Mouse (Mus musculus) lung, embryonic 14.5 days (tissue): ENCODE measurements around the gene Ski. TPM values are rescaled to one million over a fixed set of nuclear protein-coding genes. Genes with fewer than 3 reads are reported as not detected.
"Not testable (repeated sequence)": the region's sequence is repeated elsewhere in the genome, so short reads cannot be mapped to it uniquely, and the experiment has no call there.

Experiments
- ATAC-seq: fragments of 200-750 bp; cut with Nextera tagmentation; 2 replicates; pipeline ENCODE4 v1.8.0; 2017; ENCODE audit warnings: mild to moderate bottlenecking, moderate TSS enrichment, moderate library complexity; ENCODE audit not compliant: insufficient read depth
- DNase-seq: peaks from one replicate; pipeline ENCODE4 v3.0.0-alpha.2; 2015
- H3K27ac ChIP-seq: fragments of 300-500 bp; sonication (generic); 2 replicates; pipeline ENCODE4 v1.5.1; 2014; ENCODE audit warnings: low read depth, mild to moderate bottlenecking, moderate library complexity
- H3K27me3 ChIP-seq: fragments of 300-500 bp; sonication (generic); 2 replicates; pipeline ENCODE4 v1.6.1; 2014; ENCODE audit warnings: low read length, control low read depth; ENCODE audit not compliant: insufficient read depth
- H3K36me3 ChIP-seq: fragments of 300-500 bp; sonication (generic); 2 replicates; pipeline ENCODE4 v1.6.1; 2014; ENCODE audit warnings: control low read depth; ENCODE audit not compliant: insufficient read depth
- H3K4me1 ChIP-seq: fragments of 300-500 bp; sonication (generic); 2 replicates; pipeline ENCODE4 v1.6.1; 2014; ENCODE audit warnings: antibody characterized with exemption, control low read depth; ENCODE audit not compliant: insufficient read depth
- H3K4me2 ChIP-seq: fragments of 300-500 bp; sonication (generic); 2 replicates; pipeline ENCODE4 v1.6.1; 2014; ENCODE audit warnings: mild to moderate bottlenecking
- H3K4me3 ChIP-seq: fragments of 300-500 bp; sonication (generic); 2 replicates; pipeline ENCODE4 v1.5.1; 2014; ENCODE audit warnings: low read depth, low read length
- H3K9ac ChIP-seq: fragments of 300-500 bp; sonication (generic); 2 replicates; pipeline ENCODE4 v1.6.1; 2014
- H3K9me3 ChIP-seq: fragments of 300-500 bp; sonication (generic); 2 replicates; pipeline ENCODE4 v1.6.1; 2016; ENCODE audit warnings: low read depth, low read length, control low read depth
- CTCF ChIP-seq: IDR thresholded peaks from 2 replicates; pipeline ENCODE4 v1.5.1; 2016; ENCODE audit warnings: antibody characterized with exemption, low read depth
- WGBS: fragments of 180-500 bp; shearing (Covaris S2); extraction: QIAGEN DNeasy Blood & Tissue Kit; methylation state at CpG from one replicate; pipeline ENCODE4 v1.1.7; 2014; 5-methylcytosine and 5-hydroxymethylcytosine counted together
- polyA plus RNA-seq: library from polyadenylated mRNA; unstranded; fragments of >200 nt; fragmentation: Nextera tagmentation; extraction: Ambion mirVana; gene quantifications from 2 replicates; pipeline ENCODE4 v1.2.1, GENCODE M21; 2014

Ski gene
- polyA plus RNA-seq, 1 experiment from 2014 or later = 23.7 TPM

DNA sequence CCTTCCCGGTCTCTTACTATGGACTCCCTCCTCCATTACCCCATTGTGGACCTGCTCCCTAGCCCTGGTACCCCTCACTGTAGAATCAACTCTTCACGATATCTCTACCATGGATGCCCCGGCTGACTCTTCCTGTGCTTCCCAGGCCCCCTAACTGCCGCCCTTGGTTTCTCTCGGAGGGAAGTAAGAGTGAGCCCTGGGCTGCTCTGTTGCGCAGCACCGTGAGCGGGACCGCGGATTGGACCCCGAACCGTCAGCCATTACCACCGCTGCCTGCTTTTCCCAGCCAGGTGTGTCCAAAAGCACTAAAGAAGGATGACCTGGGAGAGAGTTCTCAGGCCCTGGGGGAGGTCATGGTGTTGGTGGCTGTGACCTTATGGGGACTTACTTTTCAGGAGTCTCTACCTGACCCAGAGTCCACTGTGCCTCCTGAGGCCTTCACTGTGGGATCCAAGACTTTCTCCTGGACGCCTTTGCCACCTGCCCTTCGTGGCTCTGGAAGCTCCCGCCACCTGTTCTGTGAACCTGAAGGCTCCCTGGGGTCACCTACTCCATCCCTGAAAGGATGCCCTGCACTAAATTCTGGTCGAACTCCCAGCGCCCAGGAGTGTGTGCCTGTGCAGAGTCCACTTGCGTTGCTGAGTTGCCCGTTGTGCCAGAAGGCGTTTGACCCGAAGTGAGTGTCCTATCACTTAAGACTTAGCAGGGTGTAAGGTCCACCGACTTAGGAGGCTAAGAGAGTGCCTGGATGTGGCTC is 28.1 kb upstream of the Ski start:
- H3K4me1 ChIP-seq = peaks cover 12% of the 10 kb centered on the region
- ATAC-seq (peak; percentile 22), DNase-seq (peak; percentile 47)

DNA sequence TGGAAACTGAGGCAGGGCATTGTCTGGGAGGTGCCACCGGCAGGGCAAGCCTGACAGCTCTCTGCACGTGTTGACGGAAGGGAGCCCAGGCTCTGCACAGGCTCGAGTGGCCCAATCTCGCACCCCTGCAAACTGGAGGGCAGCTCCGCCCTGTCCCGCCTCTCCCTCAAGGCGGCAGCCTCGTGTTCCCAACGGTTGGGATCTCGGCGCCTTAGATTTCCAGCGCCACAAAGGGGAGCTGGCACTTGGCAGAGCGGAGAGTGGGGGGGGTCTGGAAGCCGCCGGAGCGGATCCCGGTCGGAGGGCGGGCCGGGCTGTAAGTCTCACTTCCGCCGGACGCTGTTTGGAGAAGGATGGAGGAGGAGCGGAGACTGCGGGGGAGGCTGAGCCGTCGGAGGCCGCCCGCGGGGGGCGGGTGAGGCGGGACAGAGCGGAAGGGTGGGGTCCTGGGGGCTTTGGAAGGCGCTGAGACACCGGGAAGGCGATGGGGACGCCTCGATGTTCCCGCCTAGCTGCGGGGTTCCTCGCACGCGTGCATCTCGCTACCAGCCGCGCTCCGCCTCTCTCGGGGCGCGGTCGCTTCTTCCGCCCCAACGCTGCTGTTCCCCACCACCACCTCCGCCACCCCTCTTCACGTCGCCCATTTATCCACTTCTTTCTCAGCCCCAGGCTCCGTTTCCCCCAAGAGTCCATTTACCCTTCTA is 27.4 kb upstream of the Ski start, which contains the start of gene Faap20:
Gene Faap20, plus strand, starts transcription at position 155 of the 704 bp plus-strand sequence.
- H3K9ac ChIP-seq = peak within 1 kb of the TSS; percentile 70
- H3K4me2 ChIP-seq = peak within 1 kb of the TSS; percentile 86
- peak within 1 kb of the TSS; percentile 97 for H3K27ac ChIP-seq
- peak within 1 kb of the TSS; percentile 45 for H3K4me3 ChIP-seq
- H3K27me3 ChIP-seq = no peaks in the 10 kb centered on the region
- 0 out of 2 replicates have a peak, but pooled peaks cover 3% of the 10 kb centered on the region for H3K36me3 ChIP-seq
- H3K9me3 ChIP-seq = no peaks in the 10 kb centered on the region
- WGBS = 0% methylated on average over 52 of the region's 58 CpGs
- TF ChIP-seq CTCF = no peak
- DNase-seq (peak; percentile 95), ATAC-seq (peak; percentile 92)
- peaks cover 12% of the 10 kb centered on the region for H3K4me1 ChIP-seq

More for the DNA sequence above, 28.1 kb upstream of the Ski start:
- TF ChIP-seq CTCF = no peak
- peak overlapping the region; percentile 45 for H3K4me3 ChIP-seq
- peak overlapping the region; percentile 70 for H3K9ac ChIP-seq
- 0 out of 2 replicates have a peak, but pooled peaks cover 3% of the 10 kb centered on the region for H3K36me3 ChIP-seq
- H3K27ac ChIP-seq = peak overlapping the region; percentile 97
- 8% methylated on average over 23 of the region's 23 CpGs for whole genome bisulfite sequencing
- H3K27me3 ChIP-seq = no peaks in the 10 kb centered on the region
- H3K4me2 ChIP-seq = peak overlapping the region; percentile 86
- H3K9me3 ChIP-seq = no peaks in the 10 kb centered on the region

DNA sequence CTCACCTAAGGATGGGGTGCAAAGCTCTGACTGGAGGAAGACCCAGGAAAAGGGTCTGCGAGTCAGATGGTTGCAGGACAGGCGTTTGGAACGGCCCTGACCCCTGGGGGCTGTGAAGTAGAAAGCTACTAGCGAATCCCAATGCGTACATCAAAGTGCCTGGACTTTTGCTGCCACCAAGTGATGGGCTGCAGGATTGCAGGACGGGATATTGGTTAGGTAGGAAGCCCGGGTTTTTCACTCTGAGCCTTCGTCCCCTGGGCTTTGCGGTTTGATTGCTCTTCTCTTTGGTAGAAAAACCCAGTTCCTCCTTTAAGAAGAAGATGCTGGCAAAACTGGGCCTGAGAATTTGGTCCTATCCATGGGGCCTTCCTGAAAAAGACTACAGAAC is 26.9 kb upstream of the Ski start:
- TF ChIP-seq CTCF = peak; percentile 99
- peak; percentile 100 for DNase-seq
- H3K4me2 ChIP-seq = peak overlapping the region; percentile 86
- H3K4me3 ChIP-seq = peak overlapping the region; percentile 45
- H3K4me1 ChIP-seq = peaks cover 12% of the 10 kb centered on the region
- 0 out of 2 replicates have a peak, but pooled peaks cover 3% of the 10 kb centered on the region for H3K36me3 ChIP-seq
- H3K9me3 ChIP-seq = no peaks in the 10 kb centered on the region
- no peaks in the 10 kb centered on the region for H3K27me3 ChIP-seq
- peak; percentile 78 for ATAC-seq
- H3K27ac ChIP-seq = peak overlapping the region; percentile 97
- WGBS = 0% methylated on average over 9 of the region's 9 CpGs
- peak overlapping the region; percentile 70 for H3K9ac ChIP-seq

- TF ChIP-seq CTCF = peak; percentile 48
- not testable (repeated sequence) for DNase-seq, H3K4me3 ChIP-seq, ATAC-seq, H3K4me2 ChIP-seq, H3K36me3 ChIP-seq, H3K27me3 ChIP-seq, H3K9ac ChIP-seq, H3K9me3 ChIP-seq, H3K27ac ChIP-seq
- 91% methylated on average over 3 of the region's 3 CpGs for WGBS
- H3K4me1 ChIP-seq = peaks cover 12% of the 10 kb centered on the region
These were observed 25.7 kb upstream of the Ski start for GRCm38 (mm10) chr4:155248054-155248453.

DNA sequence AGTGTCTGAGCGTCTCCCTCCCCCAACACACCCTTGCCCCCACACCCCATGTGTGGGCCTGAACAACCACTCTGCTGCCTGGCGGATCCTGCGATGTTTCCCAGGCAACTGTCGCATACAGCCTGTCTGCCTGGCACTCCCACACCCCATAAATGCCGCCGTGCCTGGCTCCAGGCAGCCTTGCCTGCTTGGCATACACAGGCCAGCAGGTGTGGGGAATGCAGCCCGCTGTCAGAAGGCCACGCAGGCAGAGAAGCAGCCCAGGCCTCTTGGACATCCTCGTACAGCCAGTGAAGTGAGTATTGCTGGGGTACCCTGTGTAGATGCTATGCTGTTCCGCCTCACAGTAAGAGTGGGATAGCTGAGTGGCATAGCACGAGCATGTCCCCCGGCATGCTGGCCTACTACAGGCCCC is 24.3 kb upstream of the Ski start:
- WGBS = 67% methylated on average over 12 of the region's 12 CpGs
- Histone ChIP-seq H3K27ac (0 out of 2 replicates have a peak overlapping the region, but pooled peaks have one; percentile 4), H3K4me2 (no peak overlapping the region), H3K4me3 (no peak overlapping the region), H3K9me3 (no peaks in the 10 kb centered on the region), H3K27me3 (no peaks in the 10 kb centered on the region), H3K9ac (no peak overlapping the region), H3K4me1 (peaks cover 12% of the 10 kb centered on the region), H3K36me3 (no peaks in the 10 kb centered on the region)
- DNase-seq (peak; percentile 28), ATAC-seq (no peak)
- peak; percentile 19; the same call in 1 of the 2 replicates for TF ChIP-seq CTCF

DNA sequence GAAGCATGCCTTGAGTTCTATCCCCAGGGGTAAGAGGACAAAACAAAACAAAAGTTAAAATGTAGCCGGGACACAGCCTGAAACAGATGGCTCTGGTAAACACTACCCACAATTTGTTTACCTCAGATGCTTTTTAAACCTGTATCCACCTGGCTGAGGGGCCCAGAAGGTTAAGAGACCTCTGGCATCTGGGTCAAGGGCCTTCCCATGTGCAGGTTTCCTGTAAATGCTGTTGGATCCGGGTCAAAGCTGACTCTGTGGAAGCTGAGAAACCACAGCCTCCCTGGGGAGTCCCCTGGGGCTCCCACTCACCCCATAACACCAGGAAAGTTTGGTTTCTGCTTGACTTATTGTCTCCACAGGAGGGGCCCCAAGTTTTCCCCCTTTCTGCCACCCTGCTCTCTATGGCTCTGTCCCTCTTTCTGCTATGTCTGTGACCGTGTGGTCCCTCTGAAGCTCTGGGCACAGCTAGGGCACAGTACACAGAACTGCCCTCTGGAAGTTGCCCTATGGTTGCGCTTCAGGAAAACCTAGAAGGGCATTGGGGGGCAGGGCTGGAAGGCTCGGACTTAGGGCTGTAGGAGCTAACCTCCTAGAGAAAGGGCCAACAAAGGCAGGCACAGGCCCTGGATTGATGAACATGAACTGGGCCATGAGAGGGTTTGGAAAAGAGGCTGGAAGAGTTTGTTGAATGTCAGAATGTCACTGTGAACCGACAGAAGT is 23.5 kb upstream of the Ski start:
- DNase-seq = no peak
- no peaks in the 10 kb centered on the region for H3K27me3 ChIP-seq
- ATAC-seq = no peak
- no peaks in the 10 kb centered on the region for H3K9me3 ChIP-seq
- H3K9ac ChIP-seq = no peak overlapping the region; the same call in 1 of the 2 replicates
- no peak overlapping the region for H3K27ac ChIP-seq
- no peaks in the 10 kb centered on the region for H3K36me3 ChIP-seq
- H3K4me2 ChIP-seq = no peak overlapping the region
- no peak for TF ChIP-seq CTCF
- WGBS = 46% methylated on average over 6 of the region's 6 CpGs
- peaks cover 5% of the 10 kb centered on the region for H3K4me1 ChIP-seq
- H3K4me3 ChIP-seq = no peak overlapping the region
